Mouse (Mus musculus) G1E (cell line): ENCODE measurements around the gene Cpeb2. TPM values are rescaled to one million over a fixed set of nuclear protein-coding genes. Genes with fewer than 3 reads are reported as not detected.
A peak's percentile ranks its signal among the peaks of the same experiment; 100 is the strongest.

Experiments used
- ATAC-seq: 2 replicates; pipeline ENCODE4 v1.8.0; 2016; ENCODE audit warnings: mild to moderate bottlenecking; ENCODE audit not compliant: insufficient number of reproducible peaks, poor library complexity, low FRiP score, severe bottlenecking; ENCODE audit errors: extremely low read depth
- DNase-seq: peaks from one replicate; pipeline ENCODE4 v3.0.0; 2012; ENCODE audit warnings: low spot score
- H3K27me3 ChIP-seq: 2 replicates; pipeline ENCODE4 v1.6.1; 2012; ENCODE audit warnings: mild to moderate bottlenecking, low read length, inconsistent platforms; ENCODE audit not compliant: insufficient read depth
- H3K36me3 ChIP-seq: replicated peaks from 2 replicates; pipeline ENCODE3; 2012; ENCODE audit warnings: mild to moderate bottlenecking, inconsistent platforms
- H3K4me1 ChIP-seq: 2 replicates; pipeline ENCODE4 v1.6.1; 2012; ENCODE audit warnings: low read depth, low read length, inconsistent platforms, mixed read lengths; ENCODE audit not compliant: insufficient read depth
- H3K4me3 ChIP-seq: 2 replicates; pipeline ENCODE4 v1.5.1; 2012; ENCODE audit warnings: low read depth, mild to moderate bottlenecking, inconsistent platforms, low read length, moderate library complexity, mixed read lengths
- H3K9me3 ChIP-seq: replicated peaks from 2 replicates; pipeline ENCODE4 v1.6.1; 2012; ENCODE audit warnings: inconsistent platforms
- CTCF ChIP-seq: IDR thresholded peaks from 2 replicates; pipeline ENCODE4 v1.5.1; 2012; ENCODE audit warnings: low read depth, low read length, inconsistent platforms, mixed read lengths
- GATA1 ChIP-seq: IDR thresholded peaks from 2 replicates; pipeline ENCODE4 v1.6.1; 2012; ENCODE audit warnings: borderline replicate concordance, low read length, inconsistent platforms, mixed read lengths
- GATA2 ChIP-seq: IDR thresholded peaks from 2 replicates; pipeline ENCODE4 v1.6.1; 2012; ENCODE audit warnings: low read depth, low read length, inconsistent platforms, borderline replicate concordance
- POLR2AphosphoS5 ChIP-seq: IDR thresholded peaks from 2 replicates; pipeline ENCODE4 v1.6.1; 2012; ENCODE audit warnings: low read depth, low read length, inconsistent platforms; ENCODE audit not compliant: insufficient replicate concordance
- TAL1 ChIP-seq: conservative IDR thresholded peaks from 2 replicates; pipeline ENCODE4 v1.6.1; 2012; ENCODE audit warnings: low read depth, low read length, inconsistent platforms, mixed read lengths
- polyA plus RNA-seq: library from polyadenylated mRNA; stranded (reverse); fragments of >175 nt; gene quantifications from 2 replicates; pipeline ENCODE4 v1.2.3, GENCODE M21; 2012
- total RNA-seq, 2 experiments: library from RNA; stranded (forward) in 1 of 2; stranded (reverse) in 1 of 2; fragments of 200-1000 nt in 1 of 2; fragments of >200 nt in 1 of 2; fragmentation: Nextera tagmentation in 1 of 2; gene quantifications; 2 replicates each; pipeline ENCODE4 v1.2.3; 2014 to 2017

Cpeb2 gene
- 13.1 and 13.6 TPM in 2 replicates for total RNA-seq (2014; fragmentation: Nextera tagmentation)
- total RNA-seq (2017): 3.1 and 4.4 TPM in 2 replicates
- polyA plus RNA-seq: 7.5 and 10.3 TPM in 2 replicates

GRCm38 (mm10) chr5:43232480-43233315, at the start of gene Cpeb2:
Cpeb2 (plus strand) TSS chr5:43233170.
- peaks cover 22% of the 10 kb centered on the region for H3K27me3 ChIP-seq
- peak within 1 kb of the TSS; percentile 89 for H3K4me3 ChIP-seq
- TF ChIP-seq GATA1: no peak
- no peak for TF ChIP-seq POLR2AphosphoS5
- no peak for TF ChIP-seq GATA2
- TF ChIP-seq TAL1: no peak
- TF ChIP-seq CTCF: no peak
- DNase-seq (peak; percentile 84), ATAC-seq (peak; percentile 74)
- peaks cover 3% of the 10 kb centered on the region for H3K36me3 ChIP-seq
- H3K9me3 ChIP-seq: no peaks in the 10 kb centered on the region
- H3K4me1 ChIP-seq: peaks cover 16% of the 10 kb centered on the region

GRCm38 (mm10) chr5:43183556-43183955, 49.4 kb upstream of the Cpeb2 start:
- Histone ChIP-seq H3K9me3 (no peaks in the 10 kb centered on the region), H3K4me3 (no peak overlapping the region), H3K4me1 (no peaks in the 10 kb centered on the region), H3K36me3 (no peaks in the 10 kb centered on the region), H3K27me3 (no peaks in the 10 kb centered on the region)
- TF ChIP-seq CTCF: no peak
- no peak for TF ChIP-seq GATA1
- TF ChIP-seq POLR2AphosphoS5: no peak
- TF ChIP-seq TAL1: no peak
- TF ChIP-seq GATA2: no peak
- ATAC-seq (no peak), DNase-seq (no peak)

- no peak for TF ChIP-seq GATA1
- no peak for TF ChIP-seq CTCF
- no peak for TF ChIP-seq GATA2
- TF ChIP-seq POLR2AphosphoS5: no peak
- no peak for TF ChIP-seq TAL1
- ATAC-seq (no peak), DNase-seq (no peak)
- no peaks in the 10 kb centered on the region for H3K4me1 ChIP-seq
- H3K36me3 ChIP-seq: no peaks in the 10 kb centered on the region
- no peak overlapping the region for H3K4me3 ChIP-seq
- no peaks in the 10 kb centered on the region for H3K27me3 ChIP-seq
- no peaks in the 10 kb centered on the region for H3K9me3 ChIP-seq
Observed at GRCm38 (mm10) chr5:43184834-43185233, 48.1 kb upstream of the Cpeb2 start.

- no peak overlapping the region for H3K4me3 ChIP-seq
- no peaks in the 10 kb centered on the region for H3K9me3 ChIP-seq
- no peaks in the 10 kb centered on the region for H3K27me3 ChIP-seq
- H3K36me3 ChIP-seq: no peaks in the 10 kb centered on the region
- ATAC-seq (no peak), DNase-seq (no peak)
- H3K4me1 ChIP-seq: no peaks in the 10 kb centered on the region
- TF ChIP-seq CTCF (no peak), POLR2AphosphoS5 (no peak), GATA1 (no peak), TAL1 (no peak), GATA2 (no peak)
Observed at GRCm38 (mm10) chr5:43185478-43185877, 47.5 kb upstream of the Cpeb2 start.

GRCm38 (mm10) chr5:43200686-43201085, 32.3 kb upstream of the Cpeb2 start:
- no peak for ATAC-seq
- DNase-seq: no peak
- peaks cover 6% of the 10 kb centered on the region; the same call in 1 of the 2 replicates for H3K27me3 ChIP-seq
- no peaks in the 10 kb centered on the region for H3K9me3 ChIP-seq
- no peaks in the 10 kb centered on the region for H3K4me1 ChIP-seq
- no peak for TF ChIP-seq GATA1
- TF ChIP-seq POLR2AphosphoS5: no peak
- TF ChIP-seq TAL1: no peak
- no peak for TF ChIP-seq CTCF
- no peak for TF ChIP-seq GATA2
- no peaks in the 10 kb centered on the region for H3K36me3 ChIP-seq
- H3K4me3 ChIP-seq: no peak overlapping the region

GRCm38 (mm10) chr5:43206495-43207053, 26.4 kb upstream of the Cpeb2 start:
- no peaks in the 10 kb centered on the region for H3K9me3 ChIP-seq
- DNase-seq (no peak), ATAC-seq (no peak)
- H3K36me3 ChIP-seq: no peaks in the 10 kb centered on the region
- TF ChIP-seq GATA1 (no peak), POLR2AphosphoS5 (no peak), GATA2 (no peak), CTCF (no peak), TAL1 (no peak)
- no peaks in the 10 kb centered on the region for H3K27me3 ChIP-seq
- H3K4me1 ChIP-seq: no peaks in the 10 kb centered on the region
- H3K4me3 ChIP-seq: no peak overlapping the region
